Mouse (Mus musculus): ENCODE measurements around the gene Mphosph9. TPM values are rescaled to one million over a fixed set of nuclear protein-coding genes. Genes with fewer than 3 reads are reported as not detected.

Mphosph9 gene
- polyA plus RNA-seq, 1 experiment from 2014 or later, result 8.7 TPM

DNA sequence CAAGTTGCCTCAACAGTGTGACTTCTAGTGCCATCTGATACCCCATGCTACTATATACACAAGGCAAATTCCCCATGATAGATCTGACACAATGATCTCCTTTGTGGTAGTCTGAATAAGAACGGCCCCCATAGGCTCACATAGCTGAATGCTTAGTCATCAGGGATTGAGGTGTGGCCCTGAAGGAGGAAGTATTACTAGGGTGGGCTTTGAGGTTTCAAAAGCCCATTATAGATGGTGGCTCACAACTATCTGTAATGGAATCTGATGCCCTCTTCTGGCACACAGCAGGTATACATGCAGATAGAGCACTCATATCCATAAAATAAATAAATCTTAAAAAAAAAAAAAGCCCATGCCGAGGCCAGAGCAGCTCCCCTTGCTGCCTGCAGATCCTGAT is 68.6 kb downstream of the Mphosph9 start:
- Histone ChIP-seq H3K9me3 (replicated peaks) (no peaks in the 10 kb centered on the region), H3K36me3 (peaks cover 90% of the 10 kb centered on the region), H3K27me3 (replicated peaks) (no peaks in the 10 kb centered on the region), H3K9ac (no peak overlapping the region), H3K4me2 (no peak overlapping the region), H3K27ac (no peak overlapping the region), H3K4me3 (no peak overlapping the region), H3K4me1 (no peaks in the 10 kb centered on the region)
- 67% methylated on average over 2 of the region's 2 CpGs for WGBS (ENCODE audit: insufficient replicate concordance)
- no peak for ATAC-seq

GRCm38 (mm10) chr5:124258026-124258425 is 69.7 kb downstream of the Mphosph9 start:
- H3K4me1 ChIP-seq, result no peaks in the 10 kb centered on the region
- H3K9me3 ChIP-seq (replicated peaks), result no peaks in the 10 kb centered on the region
- peaks cover 87% of the 10 kb centered on the region for H3K36me3 ChIP-seq
- no peak overlapping the region for H3K4me3 ChIP-seq
- ATAC-seq, result no peak
- no peak overlapping the region for H3K27ac ChIP-seq
- H3K9ac ChIP-seq, result no peak overlapping the region
- no peaks in the 10 kb centered on the region for H3K27me3 ChIP-seq (replicated peaks)
- H3K4me2 ChIP-seq, result no peak overlapping the region
- WGBS (ENCODE audit: insufficient replicate concordance), result 100% methylated on average over 1 of the region's 1 CpGs

- Histone ChIP-seq H3K4me2 (no peak overlapping the region), H3K9me3 (replicated peaks) (no peaks in the 10 kb centered on the region), H3K27ac (no peak overlapping the region), H3K4me1 (peaks cover 5% of the 10 kb centered on the region; the same call in 1 of the 2 replicates), H3K27me3 (replicated peaks) (no peaks in the 10 kb centered on the region), H3K4me3 (no peak overlapping the region), H3K9ac (no peak overlapping the region), H3K36me3 (peaks cover 59% of the 10 kb centered on the region)
- 85% methylated on average over 7 of the region's 7 CpGs for WGBS (ENCODE audit: insufficient replicate concordance)
- ATAC-seq, result no peak
Measured at GRCm38 (mm10) chr5:124255141-124255540, 72.6 kb downstream of the Mphosph9 start.

- Histone ChIP-seq H3K9me3 (replicated peaks) (no peaks in the 10 kb centered on the region), H3K9ac (no peak overlapping the region), H3K27ac (no peak overlapping the region), H3K4me1 (peaks cover 18% of the 10 kb centered on the region), H3K4me3 (no peak overlapping the region), H3K27me3 (replicated peaks) (no peaks in the 10 kb centered on the region), H3K36me3 (peaks cover 43% of the 10 kb centered on the region), H3K4me2 (no peak overlapping the region)
- ATAC-seq, result no peak
- 81% methylated on average over 8 of the region's 8 CpGs for WGBS (ENCODE audit: insufficient replicate concordance)
Measured at GRCm38 (mm10) chr5:124253555-124253954, 74.2 kb downstream of the Mphosph9 start.

DNA sequence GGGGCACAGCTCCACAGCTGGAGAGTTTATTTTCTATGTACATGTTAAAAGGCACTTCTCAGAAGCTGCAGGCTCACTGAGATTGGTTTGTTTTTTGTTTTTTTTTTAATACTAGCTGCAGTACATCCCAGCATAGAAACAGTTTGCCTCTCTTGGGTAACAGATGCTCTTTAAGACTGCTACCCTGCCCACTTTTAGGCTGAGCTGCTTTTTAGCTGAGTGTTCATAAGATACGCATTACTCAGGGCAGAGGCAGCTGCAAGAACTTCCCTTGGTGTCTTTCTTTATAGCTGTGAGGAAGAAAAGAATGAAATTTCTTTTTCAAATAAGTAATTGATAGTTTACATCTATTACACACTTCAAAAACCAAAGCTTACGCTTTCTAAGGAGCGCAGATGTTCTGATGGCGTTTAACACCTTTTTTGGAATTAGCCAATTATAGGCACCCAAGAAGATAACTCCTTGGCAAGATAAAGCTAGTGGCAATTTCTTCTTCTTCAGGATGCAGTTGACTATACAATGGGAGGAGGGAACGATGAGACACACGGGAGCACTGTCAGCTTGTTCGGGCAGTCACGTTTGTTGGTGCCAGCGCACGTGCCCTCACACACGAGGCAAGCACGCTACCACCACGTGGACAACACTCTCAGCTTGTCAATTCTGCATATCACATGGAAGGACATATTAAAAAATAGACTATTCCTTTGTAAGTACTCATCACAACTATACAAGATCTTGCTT is 75.0 kb downstream of the Mphosph9 start:
- Histone ChIP-seq H3K4me2 (no peak overlapping the region), H3K9ac (no peak overlapping the region), H3K36me3 (peaks cover 35% of the 10 kb centered on the region), H3K27ac (no peak overlapping the region), H3K4me3 (no peak overlapping the region), H3K9me3 (replicated peaks) (no peaks in the 10 kb centered on the region), H3K4me1 (peaks cover 26% of the 10 kb centered on the region), H3K27me3 (replicated peaks) (no peaks in the 10 kb centered on the region)
- 92% methylated on average over 13 of the region's 13 CpGs for WGBS (ENCODE audit: insufficient replicate concordance)
- ATAC-seq, result no peak

GRCm38 (mm10) chr5:124251070-124251469 is 76.7 kb downstream of the Mphosph9 start:
- Histone ChIP-seq H3K27ac (no peak overlapping the region), H3K27me3 (replicated peaks) (no peaks in the 10 kb centered on the region), H3K4me2 (no peak overlapping the region), H3K36me3 (peaks cover 22% of the 10 kb centered on the region), H3K4me1 (peaks cover 35% of the 10 kb centered on the region), H3K4me3 (no peak overlapping the region), H3K9ac (no peak overlapping the region), H3K9me3 (replicated peaks) (no peaks in the 10 kb centered on the region)
- 63% methylated on average over 5 of the region's 5 CpGs for WGBS (ENCODE audit: insufficient replicate concordance)
- ATAC-seq, result no peak

GRCm38 (mm10) chr5:124249614-124250591 is 77.9 kb downstream of the Mphosph9 start, which contains the start of gene Pitpnm2:
Gene Pitpnm2, minus strand, starts transcription at chr5:124249760.
- peak; percentile 52 for ATAC-seq
- 2% methylated on average over 64 of the region's 90 CpGs for WGBS (ENCODE audit: insufficient replicate concordance)
- Histone ChIP-seq H3K36me3 (peaks cover 28% of the 10 kb centered on the region), H3K27me3 (replicated peaks) (no peaks in the 10 kb centered on the region), H3K4me3 (peak within 1 kb of the TSS; percentile 76), H3K9ac (peak within 1 kb of the TSS; percentile 78), H3K4me2 (peak within 1 kb of the TSS; percentile 97), H3K4me1 (peaks cover 35% of the 10 kb centered on the region), H3K9me3 (replicated peaks) (no peaks in the 10 kb centered on the region), H3K27ac (peak within 1 kb of the TSS; percentile 78)

DNA sequence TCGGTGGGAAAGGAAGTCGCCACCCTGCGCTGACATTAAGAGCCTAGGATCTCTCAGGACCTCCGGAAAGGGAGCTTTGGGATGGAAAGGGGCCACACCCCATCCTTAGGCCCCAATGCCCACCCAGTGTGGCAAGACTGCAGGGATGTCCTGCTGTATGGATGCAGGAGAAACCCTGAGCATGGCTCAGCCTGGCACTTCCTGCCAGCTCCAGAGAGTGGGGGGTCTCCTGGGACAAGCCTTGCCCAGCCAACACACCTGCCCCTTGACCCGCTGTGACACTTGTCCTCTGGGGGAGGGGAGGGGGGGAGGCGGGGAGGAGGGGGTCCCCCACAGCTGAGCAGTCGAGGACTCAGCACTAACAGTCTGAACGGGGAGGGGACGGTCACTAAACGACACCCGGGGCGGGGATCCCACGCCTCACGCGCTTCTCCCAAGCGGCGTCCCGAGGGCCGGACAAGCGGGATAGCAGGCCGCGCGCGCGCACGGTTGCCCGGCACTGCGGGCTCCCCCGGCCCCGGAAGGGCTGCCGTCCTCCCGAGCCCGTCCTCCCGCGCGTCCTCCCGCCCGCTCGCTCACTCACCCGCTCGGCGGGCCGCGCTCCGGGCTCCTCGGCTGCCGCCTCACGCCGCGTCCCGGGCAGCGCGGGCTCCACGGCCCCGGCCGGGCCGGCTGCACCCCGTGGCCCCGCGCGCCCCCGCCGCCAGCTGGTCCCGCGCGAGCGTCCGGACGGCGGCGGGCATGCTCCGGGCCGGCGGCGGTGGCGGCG is 78.7 kb downstream of the Mphosph9 start:
- Histone ChIP-seq H3K27me3 (replicated peaks) (no peaks in the 10 kb centered on the region), H3K9me3 (replicated peaks) (no peaks in the 10 kb centered on the region), H3K4me2 (peak overlapping the region; percentile 97), H3K27ac (peak overlapping the region; percentile 78), H3K4me3 (peak overlapping the region; percentile 76), H3K9ac (peak overlapping the region; percentile 78), H3K4me1 (peaks cover 35% of the 10 kb centered on the region), H3K36me3 (peaks cover 31% of the 10 kb centered on the region)
- 2% methylated on average over 73 of the region's 77 CpGs for WGBS (ENCODE audit: insufficient replicate concordance)
- peak; percentile 40 for ATAC-seq

DNA sequence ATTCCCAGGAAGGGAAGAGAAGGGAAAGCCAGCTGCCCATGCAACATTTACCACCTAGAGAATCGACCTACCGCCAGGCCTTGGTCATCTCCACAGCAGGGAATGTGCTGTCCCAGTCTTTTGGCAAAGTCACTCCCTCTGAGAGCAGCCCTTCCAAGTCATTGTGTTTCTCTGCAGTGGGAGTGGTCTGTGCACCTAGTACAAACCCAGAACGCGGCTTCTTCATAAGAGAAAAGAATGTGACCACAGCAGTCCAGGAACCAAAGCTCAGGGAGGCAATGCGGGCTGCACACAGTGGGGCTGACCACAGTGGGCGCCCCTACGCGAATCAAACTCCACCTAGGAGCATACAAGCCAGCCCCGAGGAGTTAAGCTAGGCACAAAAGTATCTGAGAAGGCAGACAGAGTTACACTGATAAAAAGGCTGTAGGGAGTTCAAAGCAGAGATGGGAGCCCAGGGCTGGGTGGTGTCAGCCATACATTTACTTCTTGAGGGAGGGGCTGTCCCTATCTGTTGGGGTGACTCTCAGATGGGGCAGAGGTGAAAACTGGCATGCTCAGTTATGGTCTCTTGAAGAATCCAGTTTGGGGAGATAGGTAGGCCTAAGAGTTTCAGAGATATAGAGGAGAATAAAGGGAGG is 79.7 kb downstream of the Mphosph9 start:
- peaks cover 31% of the 10 kb centered on the region for H3K36me3 ChIP-seq
- peak overlapping the region; percentile 78 for H3K27ac ChIP-seq
- WGBS (ENCODE audit: insufficient replicate concordance), result 19% methylated on average over 9 of the region's 9 CpGs
- no peaks in the 10 kb centered on the region for H3K9me3 ChIP-seq (replicated peaks)
- no peaks in the 10 kb centered on the region for H3K27me3 ChIP-seq (replicated peaks)
- peak overlapping the region; percentile 76 for H3K4me3 ChIP-seq
- H3K9ac ChIP-seq, result peak overlapping the region; percentile 43
- peaks cover 40% of the 10 kb centered on the region for H3K4me1 ChIP-seq
- H3K4me2 ChIP-seq, result peak overlapping the region; percentile 97
- ATAC-seq, result peak; percentile 78

GRCm38 (mm10) chr5:124247296-124247695 is 80.5 kb downstream of the Mphosph9 start:
- no peak for ATAC-seq
- Histone ChIP-seq H3K36me3 (peaks cover 36% of the 10 kb centered on the region), H3K4me2 (peak overlapping the region; percentile 97)

DNA sequence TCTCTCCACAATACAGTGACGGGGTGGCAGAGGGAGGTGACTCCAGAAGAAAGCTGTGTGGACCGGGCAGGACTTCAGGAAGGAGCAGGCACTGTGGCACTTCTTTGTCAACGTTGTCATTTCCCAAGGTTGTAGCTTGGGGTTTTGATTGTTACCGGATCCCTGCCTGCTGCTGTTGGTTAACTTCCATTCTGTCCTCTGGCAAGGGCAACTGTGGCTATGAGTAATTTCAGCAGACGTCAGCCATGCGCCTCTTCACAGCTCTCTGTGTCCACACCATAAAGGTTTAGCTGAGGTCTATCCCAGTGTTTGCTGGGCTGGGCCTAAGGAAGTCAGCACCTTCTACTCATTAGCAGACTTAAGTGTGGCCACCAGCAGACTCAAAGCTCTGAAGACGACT is 82.9 kb downstream of the Mphosph9 start:
- H3K9me3 ChIP-seq (replicated peaks), result no peaks in the 10 kb centered on the region
- no peak overlapping the region for H3K4me3 ChIP-seq
- H3K27me3 ChIP-seq (replicated peaks), result no peaks in the 10 kb centered on the region
- no peak overlapping the region for H3K9ac ChIP-seq
- H3K4me1 ChIP-seq, result peaks cover 59% of the 10 kb centered on the region
- no peak overlapping the region for H3K27ac ChIP-seq
- H3K36me3 ChIP-seq, result peaks cover 36% of the 10 kb centered on the region
- H3K4me2 ChIP-seq, result no peak overlapping the region
- WGBS (ENCODE audit: insufficient replicate concordance), result 84% methylated on average over 7 of the region's 7 CpGs
- no peak for ATAC-seq

More at GRCm38 (mm10) chr5:124247296-124247695, 80.5 kb downstream of the Mphosph9 start:
- WGBS (ENCODE audit: insufficient replicate concordance), result 33% methylated on average over 7 of the region's 7 CpGs
- no peaks in the 10 kb centered on the region for H3K9me3 ChIP-seq (replicated peaks)
- no peaks in the 10 kb centered on the region for H3K27me3 ChIP-seq (replicated peaks)
- H3K9ac ChIP-seq, result no peak overlapping the region
- H3K27ac ChIP-seq, result peak overlapping the region; percentile 53
- no peak overlapping the region for H3K4me3 ChIP-seq
- H3K4me1 ChIP-seq, result peaks cover 48% of the 10 kb centered on the region
